Mouse (Mus musculus) thymus, postnatal 10 days (tissue): ENCODE data around the gene Anapc11.
"Not testable (repeated sequence)": the region's sequence is repeated elsewhere in the genome, so short reads cannot be mapped to it uniquely, and the experiment has no call there.

ENCODE experiments used
- DNase-seq, 2 experiments: peaks; one replicate each; pipeline ENCODE4 v3.0.0; 2021; ENCODE audit warnings: low spot score in 2 of 2

Anapc11 gene

GRCm38 (mm10) chr11:120598283-120598989 lies at the start of gene Anapc11, which contains the start of gene Alyref:
Gene Anapc11, plus strand, starts transcription at chr11:120598421.
Gene Alyref, minus strand, starts transcription at chr11:120598365.
- peak; percentile 92 to 93 for DNase-seq

- no peak for DNase-seq
Observed at GRCm38 (mm10) chr11:120548786-120549167, 49.4 kb upstream of the Anapc11 start.

- peak; percentile 92 to 97 for DNase-seq
Observed at GRCm38 (mm10) chr11:120549168-120549945, 48.9 kb upstream of the Anapc11 start, which contains the start of gene Mcrip1. Gene Mcrip1, minus strand, starts transcription at chr11:120549727.

GRCm38 (mm10) chr11:120549986-120550809 lies 48.0 kb upstream of the Anapc11 start:
- no peak for DNase-seq

GRCm38 (mm10) chr11:120550810-120551440 lies 47.3 kb upstream of the Anapc11 start, which contains the start of gene Ppp1r27:
Gene Ppp1r27, minus strand, starts transcription at chr11:120551132.
- DNase-seq: no peak

GRCm38 (mm10) chr11:120552736-120553135 lies 45.5 kb upstream of the Anapc11 start:
- DNase-seq: no peak

GRCm38 (mm10) chr11:120554834-120555233 lies 43.4 kb upstream of the Anapc11 start:
- no peak for DNase-seq

- DNase-seq: no peak
Observed at GRCm38 (mm10) chr11:120555260-120555659, 43.0 kb upstream of the Anapc11 start.

- not testable (repeated sequence) for DNase-seq
Observed at GRCm38 (mm10) chr11:120558843-120559242, 39.4 kb upstream of the Anapc11 start.

- DNase-seq: no peak
Observed at GRCm38 (mm10) chr11:120560952-120561728, 37.1 kb upstream of the Anapc11 start.

- DNase-seq: no peak
Observed at GRCm38 (mm10) chr11:120562949-120563348, 35.3 kb upstream of the Anapc11 start.

- no peak for DNase-seq
Observed at GRCm38 (mm10) chr11:120565114-120565513, 33.1 kb upstream of the Anapc11 start.

GRCm38 (mm10) chr11:120568324-120568723 lies 29.9 kb upstream of the Anapc11 start:
- no peak for DNase-seq

- DNase-seq: no peak
Observed at GRCm38 (mm10) chr11:120571122-120571521, 27.1 kb upstream of the Anapc11 start.

- no peak for DNase-seq
Observed at GRCm38 (mm10) chr11:120571754-120572416, 26.3 kb upstream of the Anapc11 start.

- DNase-seq: no peak
Observed at GRCm38 (mm10) chr11:120572417-120572751, 25.8 kb upstream of the Anapc11 start.

- DNase-seq: peak; percentile 99
Observed at GRCm38 (mm10) chr11:120572752-120573584, 25.3 kb upstream of the Anapc11 start, which contains the start of gene P4hb. Gene P4hb, minus strand, starts transcription at chr11:120573253.

GRCm38 (mm10) chr11:120573585-120574277 lies 24.5 kb upstream of the Anapc11 start:
- no peak for DNase-seq

- DNase-seq: no peak
Observed at GRCm38 (mm10) chr11:120574278-120574600, 24.0 kb upstream of the Anapc11 start.
